Mouse (Mus musculus) olfactory bulb, adult 2 months (tissue): ENCODE data around the gene Xab2.

ENCODE experiments used
- CTCF ChIP-seq: fragments of 200-500 bp; IDR thresholded peaks from 2 replicates; pipeline ENCODE4 v1.5.1; 2012; ENCODE audit warnings: low read depth, mild to moderate bottlenecking, low read length, moderate library complexity; ENCODE audit not compliant: insufficient read depth
- POLR2A ChIP-seq: fragments of 200-500 bp; IDR thresholded peaks from 2 replicates; pipeline ENCODE4 v1.6.1; 2012; ENCODE audit warnings: mild to moderate bottlenecking, low read depth, low read length, moderate library complexity; ENCODE audit not compliant: insufficient read depth

DNA sequence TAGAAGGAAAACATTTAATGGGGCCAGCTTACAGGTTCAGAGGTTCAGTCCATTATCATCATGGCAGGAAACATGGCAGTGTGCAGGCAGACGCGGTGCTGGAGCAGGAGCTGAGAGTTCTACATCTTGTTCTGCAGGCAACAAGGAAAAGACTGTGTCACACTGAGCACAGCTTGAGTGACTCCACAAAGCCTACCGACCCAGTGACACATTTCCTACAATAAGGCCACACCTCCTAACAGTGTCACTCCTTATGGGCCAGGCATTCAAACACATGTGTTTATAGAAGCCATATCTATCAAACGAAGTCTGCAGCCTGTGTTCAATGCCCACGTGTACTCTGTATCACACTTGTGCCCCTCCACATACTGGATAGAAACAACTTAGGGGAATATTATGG, 51.3 kb downstream of the Xab2 start:
- TF ChIP-seq CTCF (no peak), POLR2A (no peak)
